Mouse (Mus musculus) thymus, adult 2 months (tissue): ENCODE results near the gene Grin2b.

Experiments
- CTCF ChIP-seq: fragments of 200-500 bp; IDR thresholded peaks from 2 replicates; pipeline ENCODE4 v1.5.1; 2012; ENCODE audit warnings: mild to moderate bottlenecking, control low read depth, low read length, moderate library complexity, borderline replicate concordance; ENCODE audit not compliant: control insufficient read depth, poor library complexity, insufficient read depth; ENCODE audit errors: extremely low read depth
- POLR2A ChIP-seq: fragments of 200-500 bp; IDR thresholded peaks from 2 replicates; pipeline ENCODE4 v1.6.1; 2012; ENCODE audit warnings: mild to moderate bottlenecking, low read length, control low read depth, moderate library complexity; ENCODE audit not compliant: control insufficient read depth, poor library complexity, insufficient read depth; ENCODE audit errors: extremely low read depth

GRCm38 (mm10) chr6:136018962-136019361, 154.3 kb downstream of the Grin2b start:
- no peak for TF ChIP-seq POLR2A
- TF ChIP-seq CTCF, result no peak
